Mouse (Mus musculus): ENCODE data around the gene Nnat.
"Not testable (repeated sequence)": the region's sequence is repeated elsewhere in the genome, so short reads cannot be mapped to it uniquely, and the experiment has no call there.

Nnat gene

DNA sequence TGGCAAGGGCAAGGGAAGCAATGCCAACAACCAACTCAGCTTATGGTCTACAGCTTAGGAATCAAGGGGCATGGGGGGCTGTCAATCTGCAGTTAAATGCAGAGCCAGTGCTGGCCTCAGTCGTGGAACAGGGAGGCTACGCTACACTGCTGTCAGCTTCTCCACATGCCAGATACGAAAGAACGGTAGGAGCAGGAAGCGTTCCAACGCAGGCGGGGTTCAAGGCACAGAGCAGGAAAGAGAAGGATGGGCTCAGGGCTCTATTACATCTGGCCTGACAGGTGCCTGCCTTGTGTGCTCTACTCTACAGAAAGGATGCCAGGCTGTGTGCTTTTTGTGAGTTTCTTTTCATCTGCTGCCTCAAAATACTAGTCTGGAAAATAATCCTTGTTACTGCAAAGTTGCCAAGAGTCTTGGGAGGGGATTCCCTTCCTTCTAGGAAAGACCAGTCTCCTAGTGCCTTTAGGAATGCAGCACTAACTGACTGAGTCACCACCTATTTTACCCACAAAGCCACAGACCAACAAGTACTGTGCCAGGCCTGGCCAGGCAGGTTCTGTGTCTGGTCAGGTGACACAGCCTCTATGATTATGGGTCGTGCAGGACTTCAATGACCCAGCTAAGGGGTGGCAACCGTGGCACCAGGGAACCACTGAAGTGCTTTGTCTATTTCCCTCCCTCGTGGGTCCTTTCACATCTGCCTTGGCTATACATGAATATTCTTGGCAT, 7.6 kb upstream of the Nnat start:
- no peak for DNase-seq (ENCODE audit: low spot score in 2 of 2)

DNA sequence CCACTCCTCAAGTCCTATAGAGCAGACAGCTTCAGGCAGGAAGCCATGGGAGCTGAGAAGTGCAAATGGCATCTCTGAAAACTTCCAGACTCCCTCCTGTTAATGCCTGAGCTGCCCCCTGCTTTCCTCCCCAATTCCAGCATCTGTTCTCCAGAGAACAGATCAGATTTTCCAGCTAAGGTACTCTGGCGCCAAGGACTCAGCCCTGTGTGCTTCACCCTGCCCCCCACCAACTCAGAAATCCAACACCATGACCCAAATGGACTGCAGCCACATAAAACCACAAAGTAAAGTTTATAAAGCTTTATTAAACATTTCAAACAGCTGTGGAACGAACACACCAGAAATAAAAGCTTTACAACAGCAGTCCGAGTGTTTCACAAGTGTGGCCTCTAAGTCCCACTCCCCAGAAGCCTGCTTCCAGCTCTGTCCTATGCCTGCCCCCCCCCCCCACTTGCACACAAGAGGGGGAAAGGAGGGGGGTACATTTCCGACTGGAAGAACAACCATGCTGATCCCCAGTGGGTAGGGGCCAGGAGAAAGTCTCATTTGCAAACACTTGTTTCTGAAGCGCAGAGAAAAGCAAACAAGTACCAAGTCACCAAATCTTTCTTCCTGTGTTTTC, 3.7 kb upstream of the Nnat start:
- DNase-seq (ENCODE audit: low spot score in 2 of 2), result no peak

DNA sequence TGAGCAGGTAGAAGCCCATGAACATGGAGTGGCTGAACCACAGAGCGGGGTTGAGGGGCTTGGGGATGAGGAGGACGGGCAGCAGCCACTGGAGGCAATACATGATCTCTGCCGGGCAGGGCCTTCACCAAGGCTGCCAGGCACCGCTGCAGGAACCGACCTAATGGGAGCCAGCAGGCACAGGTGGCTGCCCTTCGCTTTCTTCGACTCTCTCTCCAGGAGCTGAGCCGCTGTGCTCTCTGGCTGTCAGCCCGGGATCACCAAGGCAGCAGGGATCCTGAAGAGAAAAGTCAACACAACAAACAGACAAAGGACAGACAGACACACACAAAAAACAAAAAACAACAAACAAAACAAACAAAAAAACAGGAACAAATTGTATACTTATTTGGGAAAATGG, 1.8 kb upstream of the Nnat start:
- no peak for DNase-seq (ENCODE audit: low spot score in 2 of 2)

DNA sequence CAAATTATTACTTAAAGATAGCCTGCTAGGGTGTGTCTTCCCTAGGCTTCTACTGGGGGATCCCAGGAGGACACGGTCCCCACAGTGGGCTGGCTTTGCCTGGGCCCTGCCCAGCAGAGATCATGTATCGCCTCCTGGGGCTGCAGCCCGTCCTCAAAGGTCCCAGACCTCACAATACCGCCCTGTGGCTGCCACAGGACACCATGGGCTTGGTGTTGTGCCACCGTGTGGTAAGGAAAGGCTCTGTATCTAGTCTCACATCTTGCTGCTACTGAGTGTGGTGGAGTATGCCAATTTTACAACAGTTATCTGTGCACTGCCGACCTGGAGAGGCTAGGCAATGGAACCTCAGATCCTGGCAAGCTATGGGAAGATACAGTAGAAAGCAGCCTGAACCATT, 1.4 kb upstream of the Nnat start:
- DNase-seq (ENCODE audit: low spot score in 2 of 2), result no peak

DNA sequence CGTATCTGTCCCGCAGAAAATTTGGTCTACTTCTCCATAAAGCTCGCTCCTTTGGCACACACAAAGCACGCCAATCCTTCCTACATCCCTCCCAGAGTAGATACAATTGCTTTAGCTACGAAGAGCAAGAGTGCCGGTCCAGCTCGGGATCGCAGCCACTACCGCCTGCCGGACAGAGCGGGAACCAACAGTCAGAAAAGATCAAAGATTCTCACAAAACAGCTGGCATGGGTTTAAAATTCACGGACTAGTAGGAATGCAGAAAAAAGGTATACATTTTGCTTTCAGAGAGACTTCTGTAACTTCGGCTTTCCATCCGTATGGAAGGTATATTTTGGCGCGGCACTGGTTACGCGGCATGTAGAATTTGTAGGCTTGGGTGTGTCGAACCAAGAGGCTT, 438 bp upstream of the Nnat start:
- DNase-seq (ENCODE audit: low spot score in 2 of 2), result no peak

DNA sequence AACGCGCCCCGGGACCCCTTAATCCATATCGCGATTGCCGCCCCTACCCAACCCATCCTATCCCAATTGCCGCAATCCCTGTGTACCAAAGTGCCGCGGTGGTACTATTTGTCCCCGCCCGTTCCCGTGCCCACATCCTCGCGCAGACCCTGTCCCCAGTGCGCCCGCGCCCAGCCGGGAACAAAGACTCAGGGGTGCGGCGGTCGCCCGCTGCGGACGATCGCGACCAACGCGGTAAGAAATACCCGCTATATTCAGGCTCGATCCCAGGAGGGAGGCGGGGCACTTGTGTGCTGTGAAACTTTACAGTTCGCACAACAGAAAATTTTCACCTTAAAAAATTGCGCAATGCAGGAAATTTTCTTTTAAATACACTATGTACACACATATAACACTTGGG, 424 bp downstream of the Nnat start:
- no peak for DNase-seq (ENCODE audit: low spot score in 2 of 2)

DNA sequence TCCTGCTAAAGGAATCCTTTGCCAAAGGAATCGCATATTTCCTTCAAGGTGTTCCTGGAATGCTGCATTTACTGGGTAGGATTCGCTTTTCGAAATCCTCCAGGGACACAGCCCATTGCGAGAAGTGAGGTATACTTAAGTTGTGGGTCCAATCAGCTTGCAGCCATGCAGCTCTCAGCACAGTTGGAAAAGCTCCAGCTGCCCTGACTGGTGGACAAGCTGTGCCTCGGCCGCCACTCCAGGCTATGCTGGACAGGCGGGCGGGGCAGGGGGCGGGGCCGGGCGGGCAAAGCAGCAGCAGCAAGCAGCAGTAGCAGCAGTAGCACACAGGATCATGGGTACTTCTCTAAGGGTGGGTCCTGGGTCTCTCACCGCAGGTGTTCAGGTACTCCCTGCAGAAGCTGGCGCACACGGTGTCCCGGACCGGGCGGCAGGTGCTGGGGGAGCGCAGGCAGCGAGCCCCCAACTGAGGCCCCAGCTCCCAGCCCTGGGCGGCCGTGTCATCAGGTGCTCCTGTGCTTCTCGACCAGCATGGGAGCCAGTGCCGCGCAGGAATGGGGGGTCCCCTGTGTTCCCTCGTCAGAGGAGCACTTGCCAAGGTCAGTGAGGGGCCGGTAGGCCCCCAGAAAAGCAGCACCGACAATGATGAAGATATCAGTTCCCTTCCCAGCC, 1.4 kb downstream of the Nnat start:
- DNase-seq (ENCODE audit: low spot score in 2 of 2), result peak; percentile 15 to 20

DNA sequence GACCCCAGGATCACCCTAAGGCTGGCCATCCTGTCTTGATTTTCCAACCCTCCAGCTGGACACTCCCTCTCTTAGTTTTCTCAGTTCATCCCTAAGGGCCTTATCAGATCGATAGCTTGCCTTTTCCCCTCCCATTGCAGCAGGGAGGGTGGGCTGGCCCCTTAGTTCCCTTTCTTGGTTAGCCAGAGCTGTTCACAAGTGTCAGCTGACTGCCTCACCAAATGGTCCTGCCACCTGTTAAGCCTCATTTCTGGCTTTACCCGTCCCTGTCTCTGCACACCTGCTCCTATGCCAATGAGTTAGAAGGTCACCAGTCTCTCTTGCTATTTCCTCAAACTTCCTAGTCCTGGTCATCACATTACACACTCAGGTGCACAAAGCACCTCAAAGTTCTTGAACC, 3.2 kb downstream of the Nnat start:
- no peak for DNase-seq (ENCODE audit: low spot score in 2 of 2)

DNA sequence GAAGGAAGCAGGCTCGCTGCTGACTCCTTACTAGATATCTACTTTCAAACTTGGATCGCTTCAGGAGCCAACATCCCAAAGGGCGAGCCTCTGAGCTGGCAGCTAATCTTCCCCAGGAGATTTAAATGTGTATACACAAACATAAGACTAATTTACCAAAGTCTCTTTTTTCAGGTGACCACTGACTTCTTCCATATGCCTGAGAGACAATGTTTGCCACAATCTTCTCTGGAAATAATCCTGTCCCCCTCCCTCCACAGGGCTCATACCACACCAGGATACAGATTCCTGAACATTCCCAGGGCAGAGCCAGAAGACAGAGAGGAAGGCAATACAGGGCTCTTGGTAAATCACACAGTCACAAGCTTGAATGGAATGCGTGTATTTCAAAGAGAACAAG, 4.8 kb downstream of the Nnat start:
- no peak for DNase-seq (ENCODE audit: low spot score in 2 of 2)

DNA sequence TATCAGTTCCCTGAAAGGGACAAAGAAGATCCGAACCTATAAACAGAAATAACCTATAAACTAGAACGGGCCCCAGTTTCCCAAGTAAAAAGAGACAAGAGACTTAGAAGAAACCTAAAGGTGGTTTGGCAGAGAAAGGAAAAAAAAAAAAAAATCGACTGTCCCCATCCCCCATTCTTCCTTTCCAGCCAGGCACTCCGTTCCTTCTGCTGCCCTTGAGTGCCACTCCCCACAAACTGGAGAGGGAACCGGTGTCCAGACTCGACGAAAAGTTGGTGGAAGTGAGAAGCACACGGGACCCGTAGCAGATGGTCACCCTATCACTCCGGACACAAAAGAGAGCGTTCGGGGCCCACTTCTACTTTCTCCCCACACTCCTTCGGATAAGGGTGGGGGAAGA, 5.6 kb downstream of the Nnat start:
- DNase-seq (ENCODE audit: low spot score in 2 of 2), result no peak

DNA sequence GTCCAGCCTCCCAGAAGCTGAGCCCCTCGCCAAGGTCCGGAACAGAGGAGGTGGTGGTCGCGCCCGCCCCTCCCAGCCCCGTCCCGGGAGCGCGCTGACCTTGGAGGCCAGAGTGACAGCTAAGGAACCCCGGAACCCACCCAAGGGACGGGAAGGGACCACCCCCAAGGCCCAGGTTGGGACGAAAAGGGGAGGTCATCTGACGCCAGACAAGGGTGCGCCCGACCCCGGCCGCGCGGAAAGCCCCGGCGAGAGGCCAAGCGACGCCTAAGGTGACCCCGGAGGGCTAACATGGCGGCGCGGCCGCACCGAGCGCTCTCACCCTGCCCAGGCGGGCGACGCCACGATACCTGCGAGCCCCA, 6.0 kb downstream of the Nnat start:
- DNase-seq (ENCODE audit: low spot score in 2 of 2), result no peak

DNA sequence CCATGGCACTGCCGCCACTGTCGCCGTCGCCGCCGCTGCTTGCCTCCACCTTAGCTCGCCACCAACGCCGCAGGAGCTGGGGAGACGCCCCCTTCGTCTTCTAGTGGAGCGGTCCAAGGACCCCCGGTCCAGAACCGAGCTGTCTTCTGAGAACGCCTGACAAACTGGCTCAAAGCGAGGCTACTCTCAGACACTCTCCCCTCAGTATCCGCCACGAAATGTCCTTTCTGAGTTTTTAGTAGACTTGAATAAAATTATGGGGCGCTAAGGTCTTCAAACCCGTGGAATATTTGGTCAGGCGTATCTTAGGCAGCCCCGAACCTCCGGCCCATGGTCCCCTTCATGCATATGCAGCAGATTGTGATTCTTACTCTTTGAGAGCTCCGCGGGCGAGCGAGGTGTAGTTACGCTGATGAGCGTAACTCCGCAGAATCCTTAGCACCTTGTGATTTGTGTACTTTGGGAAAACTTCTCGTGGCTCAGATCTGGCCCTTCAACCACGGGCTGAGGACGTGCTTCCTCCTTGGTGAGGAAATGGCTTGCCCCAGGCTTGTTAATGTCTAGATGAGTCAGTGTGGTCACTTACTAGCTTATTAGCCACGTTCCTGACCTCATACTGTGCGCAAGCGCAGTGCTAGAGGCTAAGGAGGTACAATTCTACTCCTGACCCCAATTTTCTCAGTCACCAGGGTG, 6.5 kb downstream of the Nnat start:
- DNase-seq (ENCODE audit: low spot score in 2 of 2), result peak; percentile 80 to 81

DNA sequence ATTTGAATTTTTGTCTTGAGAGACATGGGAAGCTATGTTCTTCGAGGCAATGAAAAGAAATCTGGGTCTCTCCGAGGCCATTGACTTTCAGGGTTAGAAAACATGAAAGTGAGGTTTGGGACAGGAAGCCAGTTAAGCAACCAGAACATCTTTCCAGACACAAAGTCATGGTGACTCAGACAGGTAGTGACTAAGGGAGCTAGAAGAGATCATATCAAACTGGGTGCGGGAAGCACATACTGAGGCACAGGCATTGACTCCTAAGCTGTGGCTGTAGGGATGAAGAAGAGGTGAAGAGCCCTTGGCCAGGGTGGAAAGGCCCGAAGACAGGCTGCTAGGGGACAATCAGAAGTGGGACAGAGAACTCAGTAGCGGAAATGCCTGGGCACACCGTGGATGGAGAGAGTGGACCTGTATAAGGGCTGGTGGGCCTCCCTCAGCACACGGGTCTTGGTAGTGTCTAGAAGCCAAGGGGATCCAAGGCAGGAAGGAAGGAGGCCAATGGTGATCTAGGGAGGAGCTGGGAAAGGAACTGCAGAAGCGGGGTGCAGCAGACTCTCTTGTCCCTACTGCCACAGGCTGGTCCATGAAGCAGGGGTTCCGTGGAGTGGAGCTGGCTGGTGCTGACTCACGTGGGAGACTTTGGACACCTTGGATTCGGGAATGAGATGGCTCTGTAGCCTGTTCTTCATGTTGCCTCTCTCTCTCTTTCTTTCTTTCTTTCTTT, 7.5 kb downstream of the Nnat start:
- DNase-seq (ENCODE audit: low spot score in 2 of 2), result no peak

DNA sequence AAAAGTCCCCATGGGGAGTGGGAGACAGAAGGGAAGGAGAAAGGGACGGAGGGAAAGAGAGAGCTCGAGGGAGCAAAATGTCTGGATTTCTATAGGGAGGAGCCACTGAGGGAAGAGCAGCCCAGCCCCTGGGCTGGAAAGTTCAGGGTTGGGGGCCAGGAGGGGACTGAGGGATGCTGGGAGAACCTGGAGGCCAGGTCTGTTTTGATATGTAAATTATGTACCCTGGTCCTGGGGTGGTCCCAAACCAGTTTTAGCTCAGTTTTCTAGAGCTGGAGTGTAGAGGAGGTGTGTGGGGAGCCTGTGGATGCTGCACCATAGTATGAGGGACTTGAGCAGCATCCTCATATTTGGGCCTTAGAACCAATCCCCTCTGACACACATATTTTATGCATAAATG, 9.0 kb downstream of the Nnat start:
- no peak for DNase-seq (ENCODE audit: low spot score in 2 of 2)

DNA sequence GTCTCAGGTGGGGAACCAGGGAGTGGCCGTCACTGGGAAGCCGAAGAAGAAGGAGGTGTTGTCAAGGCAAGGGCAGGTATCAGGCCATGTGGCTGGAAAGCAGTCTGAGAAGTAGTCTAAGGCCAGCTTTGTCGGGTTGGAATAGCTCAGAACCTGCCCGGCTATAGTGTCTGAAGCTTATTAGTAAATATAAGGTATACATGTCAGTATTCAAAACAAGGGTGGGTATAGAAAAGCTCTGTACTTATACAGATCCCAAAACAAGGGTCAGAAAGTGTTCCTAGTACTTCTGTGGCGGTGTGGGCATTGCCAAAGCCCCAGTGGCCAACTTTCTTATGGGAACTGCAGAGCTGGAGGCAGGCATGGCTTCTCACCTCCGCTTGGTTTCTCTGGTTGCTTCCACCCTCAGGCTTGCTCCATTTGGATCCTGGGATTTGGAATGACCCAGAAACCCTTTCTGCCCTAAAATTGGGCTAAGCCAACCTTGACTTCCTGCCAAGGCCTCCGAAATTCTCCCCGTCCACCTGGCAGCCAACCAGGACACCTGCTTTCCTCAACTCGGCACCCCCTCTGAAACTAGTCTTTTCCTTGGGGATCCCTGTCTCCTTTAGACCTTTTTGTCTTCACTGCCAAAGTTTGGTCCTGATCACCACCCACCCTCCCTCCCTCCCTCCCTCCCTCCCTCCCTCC, 10.1 kb downstream of the Nnat start:
- DNase-seq (ENCODE audit: low spot score in 2 of 2), result no peak

DNA sequence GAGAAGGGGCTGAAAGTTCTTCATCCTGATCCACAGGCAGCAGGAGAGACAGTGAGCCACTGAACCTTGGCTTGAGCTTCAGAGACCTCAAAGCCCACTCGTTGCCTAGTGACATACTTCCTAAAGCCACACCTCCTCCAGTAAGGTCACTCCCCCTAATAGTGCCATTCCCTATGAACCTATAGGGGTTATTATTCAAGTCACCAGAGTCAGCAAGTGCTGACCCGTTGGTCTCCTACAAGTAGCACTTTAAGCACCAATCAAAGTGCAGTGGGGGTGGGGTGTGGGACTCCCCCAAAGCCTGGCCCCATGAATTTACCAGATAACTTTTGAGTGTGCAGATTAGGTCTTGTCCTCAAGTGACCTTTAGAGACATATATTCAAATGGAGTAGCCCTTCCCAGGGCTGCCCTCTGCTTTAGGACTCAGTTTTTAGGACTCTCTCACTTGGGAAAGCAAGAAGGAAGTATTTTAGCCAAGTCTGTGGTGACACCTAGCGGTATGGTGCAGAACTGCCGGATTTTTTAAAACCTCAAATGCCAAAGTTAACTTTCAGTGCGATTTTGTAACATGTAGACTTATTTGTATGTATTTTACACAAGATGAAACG, 11.4 kb downstream of the Nnat start, which contains the start of gene Blcap:
Gene Blcap (minus strand): TSS at position 51 of the 609 bp plus-strand sequence.
- peak in 1 of 2 experiments; percentile 14 for DNase-seq (ENCODE audit: low spot score in 2 of 2)

DNA sequence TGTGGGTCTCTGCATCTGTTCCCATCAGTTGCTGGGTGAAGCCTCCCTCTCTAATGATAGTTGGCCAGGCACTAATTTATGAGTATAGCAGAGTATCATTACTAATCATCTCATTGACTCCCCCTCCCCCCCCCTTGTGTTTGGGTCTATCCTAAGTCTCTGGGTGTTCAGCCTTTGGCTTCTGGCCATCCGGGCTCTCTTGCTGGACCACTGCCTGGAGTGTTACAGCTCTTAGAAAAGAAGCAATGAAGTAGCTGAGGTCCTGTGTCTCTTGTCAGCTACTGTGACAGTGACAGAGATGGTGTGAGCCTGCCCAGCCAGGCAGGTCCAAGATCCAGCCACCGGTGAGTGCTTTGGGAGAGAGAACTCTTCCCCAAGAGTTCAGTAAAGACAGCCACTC, 12.9 kb downstream of the Nnat start:
- DNase-seq (ENCODE audit: low spot score in 2 of 2), result no peak

DNA sequence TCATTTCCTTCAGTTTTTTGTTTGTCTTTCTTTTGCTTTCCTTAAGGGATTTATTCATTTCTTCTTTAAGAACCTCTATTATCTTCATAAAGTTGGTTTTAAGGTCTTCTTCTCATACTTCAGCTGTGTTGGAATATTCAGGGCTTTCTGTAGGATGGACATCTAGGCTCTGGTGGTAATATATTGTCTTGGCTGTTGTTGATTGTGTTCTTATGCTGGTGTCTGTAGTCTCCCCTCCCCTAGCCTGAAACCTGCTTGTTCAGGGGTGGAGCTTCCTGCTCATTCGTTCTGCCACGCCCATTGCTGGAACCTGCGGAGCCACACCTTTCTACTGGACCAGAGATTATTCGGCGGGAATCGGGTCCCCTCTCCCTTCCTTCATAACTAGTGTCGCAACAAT, 25.5 kb downstream of the Nnat start:
- not testable (repeated sequence) for DNase-seq (ENCODE audit: low spot score in 2 of 2)

DNA sequence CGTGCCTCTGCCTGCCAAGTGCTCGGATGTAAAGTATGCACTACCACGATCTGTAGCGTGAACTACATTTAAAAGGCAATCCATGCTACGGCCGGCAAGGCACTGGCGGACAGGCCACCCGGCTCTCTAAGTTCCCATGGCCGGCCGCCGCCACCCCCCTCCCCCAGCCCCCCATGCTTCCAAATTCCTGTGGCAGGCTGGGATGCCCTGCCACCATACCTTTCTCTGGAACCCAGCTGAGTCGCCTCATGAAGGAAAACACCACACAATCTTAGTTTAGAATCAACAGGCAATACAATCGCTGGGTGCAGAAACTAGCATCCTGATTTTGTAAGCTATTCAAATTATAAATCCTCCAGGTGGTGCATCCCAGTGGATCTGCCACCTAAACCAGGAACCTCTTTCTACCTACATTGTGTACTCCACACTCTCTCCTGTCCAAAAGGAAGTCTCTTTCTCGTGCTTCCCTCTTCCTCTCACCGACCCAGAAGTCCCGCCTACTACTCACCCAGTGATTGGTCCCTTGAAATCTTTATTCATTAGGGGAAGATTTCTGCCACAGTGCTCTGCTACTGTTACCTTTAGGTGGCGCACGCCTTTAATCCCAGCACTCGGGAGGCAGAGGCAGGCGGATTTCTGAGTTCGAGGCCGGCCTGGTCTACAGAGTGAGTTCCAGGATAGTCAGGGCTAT, 37.1 kb downstream of the Nnat start:
- DNase-seq (ENCODE audit: low spot score in 2 of 2), result no peak

DNA sequence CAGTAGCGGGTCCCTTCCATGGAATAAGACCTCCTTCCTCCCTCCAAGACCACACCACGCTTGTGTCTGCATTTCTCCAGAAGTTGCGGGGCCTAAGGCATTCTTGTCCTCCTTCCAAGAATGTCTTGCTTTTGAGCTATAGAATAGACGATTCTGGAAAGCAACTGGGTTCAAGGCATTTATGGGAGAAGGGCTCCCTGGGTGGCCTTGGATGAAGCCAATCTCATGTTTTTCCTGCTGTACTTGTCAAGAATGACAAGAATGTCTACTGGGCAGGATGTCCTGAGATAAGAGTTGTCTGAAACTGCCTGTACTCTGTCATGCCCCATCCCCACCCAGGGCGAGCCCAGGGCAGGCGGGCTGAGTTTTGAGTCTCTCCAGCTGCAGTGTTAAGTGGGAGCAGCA, 41.6 kb downstream of the Nnat start:
- DNase-seq (ENCODE audit: low spot score in 2 of 2), result no peak
